Mouse (Mus musculus) right cerebral cortex, postnatal 25 days (tissue): ENCODE data around the gene Arhgef15.
"Not testable (repeated sequence)": the region's sequence is repeated elsewhere in the genome, so short reads cannot be mapped to it uniquely, and the experiment has no call there.

Experiments
- DNase-seq: peaks from one replicate; pipeline ENCODE4 v3.0.0; 2022

Gene Arhgef15

DNA sequence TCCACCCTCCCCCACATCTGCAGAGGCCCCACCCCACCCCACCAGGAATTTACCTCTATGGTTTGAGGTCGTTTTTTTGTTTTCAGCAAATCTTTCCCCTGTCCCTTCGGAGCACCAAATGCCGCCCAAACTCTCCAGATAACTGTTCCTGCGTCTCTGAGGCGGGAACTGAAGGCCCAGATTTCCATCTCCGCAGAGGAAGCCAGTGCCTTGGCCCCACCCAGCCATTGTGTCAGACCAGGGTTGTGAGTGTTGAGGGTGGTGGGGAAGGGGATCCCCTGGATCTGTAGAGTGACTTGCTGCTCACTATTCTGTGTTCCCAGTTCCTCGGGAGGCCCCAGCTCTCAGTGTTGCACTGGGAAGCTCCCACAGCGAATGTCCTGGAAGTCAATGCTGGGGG lies at the start of gene Arhgef15:
Gene Arhgef15, minus strand, starts transcription at position 173 of the 400 bp plus-strand sequence.
- DNase-seq: no peak

DNA sequence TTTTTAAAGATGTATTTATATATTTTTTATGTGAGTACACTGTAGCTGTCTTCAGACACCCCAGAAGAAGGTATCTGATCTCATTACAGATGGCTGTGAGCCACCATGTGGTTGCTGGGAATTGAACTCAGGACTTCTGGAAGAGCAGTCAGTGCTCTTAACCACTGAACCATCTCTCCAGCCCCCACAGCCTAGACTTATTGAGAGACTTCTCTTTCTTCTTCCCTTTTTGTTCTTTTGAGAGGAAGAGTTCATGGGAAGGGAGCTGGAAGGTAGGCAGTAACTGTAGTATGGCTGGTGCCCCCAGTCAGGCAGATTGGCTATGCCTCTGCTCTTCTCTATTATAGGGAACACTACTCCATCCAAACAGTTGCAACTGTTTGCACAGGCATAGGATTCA lies 49.3 kb upstream of the Arhgef15 start:
- DNase-seq: not testable (repeated sequence)

DNA sequence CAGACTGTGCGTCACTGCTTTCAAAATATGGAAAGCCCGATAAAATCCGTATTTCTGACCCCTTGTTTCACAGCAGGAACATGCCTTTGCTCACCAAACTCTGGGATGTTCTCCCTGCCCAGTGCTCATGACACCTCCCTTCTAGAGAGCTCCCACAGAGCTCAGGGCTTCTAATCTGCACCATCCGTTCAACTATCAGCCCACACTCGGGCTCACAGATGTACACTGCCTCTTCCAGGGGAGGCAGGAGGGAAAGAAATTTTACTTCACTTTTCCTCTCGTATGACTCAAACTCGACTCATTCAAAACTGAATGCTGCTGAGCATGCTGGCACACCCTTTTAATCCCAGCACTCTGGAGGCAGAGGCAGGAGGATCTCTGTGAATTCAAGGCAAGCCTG lies 47.9 kb upstream of the Arhgef15 start:
- no peak for DNase-seq

DNA sequence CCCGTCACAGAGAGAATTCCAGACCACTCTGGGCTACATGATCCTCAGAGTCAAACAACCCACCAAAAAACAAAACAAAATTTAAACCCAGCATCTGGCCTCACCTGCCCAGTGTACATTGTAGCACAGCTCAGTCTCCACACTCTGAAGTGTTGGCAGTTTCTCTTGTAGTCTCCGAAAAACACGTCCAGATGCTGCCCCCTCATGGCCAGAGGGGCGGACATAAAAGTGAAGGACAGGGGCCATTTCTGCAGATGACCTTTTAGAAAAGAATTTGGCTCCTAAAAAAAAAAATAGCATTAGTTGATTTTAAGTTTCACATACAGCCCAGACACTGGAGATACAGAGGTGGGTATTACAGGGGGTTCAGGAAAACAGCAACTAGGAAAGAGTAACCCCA lies 46.3 kb upstream of the Arhgef15 start:
- DNase-seq: no peak

DNA sequence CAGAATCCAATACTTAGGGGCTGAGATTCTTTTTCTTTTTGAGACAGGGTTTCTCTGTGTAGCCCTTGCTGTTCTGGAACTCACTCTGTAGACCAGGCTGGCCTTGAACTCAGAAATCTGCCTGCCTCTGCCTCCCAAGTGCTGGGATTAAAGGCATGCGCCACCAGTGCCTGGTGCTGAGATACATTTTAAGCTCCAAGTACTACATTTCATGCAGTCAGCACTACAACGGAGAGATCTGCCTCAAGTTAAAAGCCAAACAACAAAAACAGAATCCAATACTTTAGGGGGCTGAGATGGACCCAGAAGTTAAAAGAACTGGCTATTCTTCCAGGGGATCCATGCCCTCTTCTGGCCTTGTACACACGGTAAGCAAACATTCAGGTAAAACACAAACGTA lies 45.5 kb upstream of the Arhgef15 start:
- not testable (repeated sequence) for DNase-seq

DNA sequence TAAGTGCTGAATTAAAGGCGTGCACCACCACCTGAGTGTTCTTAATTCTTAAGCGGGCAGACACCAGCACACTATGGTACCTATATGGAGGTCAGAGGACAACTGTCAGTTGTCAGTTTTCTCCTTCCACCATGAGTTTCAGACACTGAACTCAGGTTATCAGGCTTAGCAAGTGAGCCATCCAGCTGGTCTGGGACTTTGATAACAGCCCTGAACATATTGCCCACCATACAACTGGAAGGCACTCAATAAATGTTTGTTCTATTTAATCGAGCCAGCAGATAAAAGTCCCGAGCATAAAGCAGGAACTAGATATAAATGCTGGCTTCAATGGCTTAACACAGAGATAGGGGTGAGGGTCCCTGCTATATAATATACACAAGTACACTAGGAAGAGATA lies 39.8 kb upstream of the Arhgef15 start:
- no peak for DNase-seq

DNA sequence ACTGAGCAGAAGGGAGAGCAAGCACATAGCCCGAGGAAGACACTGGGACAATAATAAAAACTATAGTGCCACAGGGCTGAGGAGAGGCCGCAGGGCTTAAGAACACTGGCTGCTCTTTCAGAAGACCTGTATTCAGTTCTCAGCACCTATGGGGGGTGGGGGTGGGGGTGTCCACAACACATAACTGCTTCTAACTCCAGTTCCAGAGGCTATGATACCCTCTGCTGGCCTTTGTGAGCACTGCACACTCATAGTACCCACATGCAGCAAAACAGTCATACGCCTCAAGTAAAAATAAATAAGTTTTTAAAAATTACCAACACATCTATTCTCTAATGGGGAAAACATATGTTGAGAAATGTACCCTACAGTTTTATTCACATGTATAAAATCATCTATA lies 37.1 kb upstream of the Arhgef15 start:
- no peak for DNase-seq

DNA sequence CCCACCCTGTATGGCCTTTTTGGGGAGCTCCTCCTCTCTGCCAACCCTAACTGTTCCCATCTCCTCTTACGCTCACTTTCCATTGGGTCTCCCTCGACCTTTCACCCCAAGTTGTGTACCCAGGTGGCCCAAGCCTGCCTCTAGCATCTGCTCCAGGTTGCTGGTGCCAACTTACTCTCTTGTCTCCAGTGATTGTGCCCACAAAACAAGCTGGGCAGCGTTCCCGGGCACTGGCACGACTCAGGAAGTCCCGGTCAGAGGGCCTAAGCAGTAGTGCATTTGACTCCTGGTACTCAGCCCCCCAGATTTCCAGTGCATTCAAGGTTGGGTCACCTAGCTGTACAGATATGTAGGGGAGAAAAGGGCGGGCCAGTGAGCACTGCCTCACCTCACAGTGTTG lies 35.8 kb upstream of the Arhgef15 start:
- no peak for DNase-seq

DNA sequence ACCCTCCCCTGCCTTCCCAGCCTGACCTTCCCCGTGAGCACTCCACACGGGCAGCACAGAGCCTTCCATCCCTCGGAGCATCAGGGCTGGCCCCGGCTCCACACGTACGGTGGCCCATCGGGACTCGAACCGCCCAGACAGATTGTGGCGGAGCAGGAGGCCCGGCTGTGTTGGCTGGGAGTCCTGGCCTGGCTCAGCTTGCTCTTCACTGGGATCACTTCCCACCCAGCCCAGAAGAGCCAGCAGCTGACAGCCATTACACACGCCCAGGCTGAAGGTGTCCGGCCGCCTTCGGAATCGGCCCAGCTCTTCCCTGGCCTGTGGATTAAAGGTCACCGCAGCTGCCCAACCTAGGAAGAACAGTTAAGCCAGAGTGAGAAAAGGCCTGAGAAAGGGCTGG lies 31.1 kb upstream of the Arhgef15 start:
- no peak for DNase-seq

DNA sequence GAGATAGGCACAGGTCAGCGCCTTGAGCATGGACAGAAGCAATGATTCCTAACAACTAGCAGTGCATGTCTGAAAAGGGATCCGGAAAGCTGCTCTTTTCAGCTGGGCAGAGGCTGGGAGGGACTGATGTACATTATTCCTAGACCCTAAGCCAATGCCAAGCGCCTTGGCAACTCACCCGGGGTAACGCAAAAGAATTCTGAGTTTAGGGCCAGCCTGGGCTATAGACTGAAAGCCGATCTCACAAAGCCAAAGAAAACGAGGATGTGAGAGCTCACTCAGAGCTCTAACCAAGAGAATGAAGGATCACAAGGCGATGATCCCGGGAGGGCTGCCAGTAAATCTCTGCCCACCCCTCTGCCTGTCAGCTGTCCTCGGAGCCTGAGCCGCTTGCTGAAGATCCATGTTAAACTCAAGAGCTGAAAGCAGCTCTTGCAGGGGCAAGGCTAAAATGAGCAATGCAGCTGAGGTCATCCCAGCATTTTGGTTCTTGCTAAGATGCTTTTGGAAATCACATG lies 30.1 kb upstream of the Arhgef15 start:
- DNase-seq: no peak

DNA sequence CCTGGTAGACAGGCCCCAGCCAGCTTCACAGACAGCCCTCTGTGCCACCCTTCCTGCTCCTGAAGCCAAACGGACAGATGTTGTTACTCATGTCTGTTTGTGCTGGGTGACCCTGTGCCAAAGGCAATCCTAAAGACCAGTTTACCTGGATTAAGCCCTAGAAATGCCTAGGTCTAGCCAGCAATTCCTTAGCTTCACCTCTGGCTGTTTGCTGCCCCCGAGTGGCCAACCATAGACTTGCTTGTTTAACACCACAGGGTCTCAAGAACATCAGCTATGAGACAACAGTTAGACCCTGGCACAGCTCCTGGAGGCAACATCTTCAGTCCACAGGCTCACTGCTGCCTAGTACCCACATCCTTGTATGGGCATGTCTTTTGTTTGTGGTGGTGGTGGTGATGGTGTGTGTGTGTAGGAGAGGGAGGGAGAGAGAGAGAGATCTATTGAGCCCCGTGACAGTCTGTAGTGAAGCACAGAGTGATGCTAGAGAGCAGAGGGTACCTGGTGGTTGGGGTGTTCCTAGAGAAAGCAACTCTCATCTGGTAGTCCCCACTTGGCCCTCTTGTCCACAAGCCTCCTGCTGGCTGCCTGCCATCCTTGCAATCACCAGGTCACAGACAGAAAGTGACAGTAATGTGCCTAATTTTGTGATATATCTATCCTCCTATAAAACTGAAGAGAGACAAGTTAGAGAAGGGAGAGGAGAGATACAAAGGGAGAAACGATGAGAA lies 25.5 kb upstream of the Arhgef15 start:
- DNase-seq: peak; percentile 59

DNA sequence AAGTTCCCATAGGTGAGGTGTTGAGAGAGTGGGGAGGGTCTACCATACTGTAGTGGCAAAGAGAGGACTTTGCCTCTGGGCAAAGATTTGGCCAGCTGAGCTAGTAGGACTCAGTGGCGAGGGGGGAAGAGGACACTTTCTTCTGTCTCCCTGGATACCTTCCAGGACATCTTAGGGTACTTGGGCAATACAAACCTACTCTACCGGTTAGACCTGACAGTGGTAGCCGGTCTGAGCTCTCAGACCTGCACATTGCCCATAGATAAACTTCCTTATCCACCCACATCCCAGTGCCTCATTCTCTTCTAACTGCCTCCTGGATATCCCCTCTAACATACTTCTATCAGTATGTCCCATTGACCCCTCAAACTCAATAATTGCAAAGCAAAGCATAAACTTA lies 23.6 kb upstream of the Arhgef15 start:
- DNase-seq: no peak

DNA sequence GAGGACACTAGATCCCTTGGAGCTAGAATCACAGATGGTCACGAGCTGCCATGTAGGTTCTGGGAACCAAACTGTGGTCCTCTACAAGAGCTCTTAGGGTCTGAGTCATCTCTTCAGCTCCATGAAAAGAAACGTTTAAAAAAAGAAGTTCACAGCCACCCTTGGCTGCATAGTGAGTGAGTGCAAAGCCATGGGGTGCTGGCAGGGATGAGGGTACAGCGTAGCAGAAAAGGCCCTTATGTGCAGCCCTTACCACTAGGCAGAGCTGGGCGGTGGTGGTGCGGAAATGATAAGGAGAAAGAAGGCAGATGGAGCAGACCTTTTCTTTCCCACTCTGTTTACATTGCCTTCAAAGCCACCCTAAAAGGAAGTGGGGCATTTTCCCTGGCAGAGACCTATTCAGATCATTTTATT lies 22.0 kb upstream of the Arhgef15 start:
- peak; percentile 30 for DNase-seq

DNA sequence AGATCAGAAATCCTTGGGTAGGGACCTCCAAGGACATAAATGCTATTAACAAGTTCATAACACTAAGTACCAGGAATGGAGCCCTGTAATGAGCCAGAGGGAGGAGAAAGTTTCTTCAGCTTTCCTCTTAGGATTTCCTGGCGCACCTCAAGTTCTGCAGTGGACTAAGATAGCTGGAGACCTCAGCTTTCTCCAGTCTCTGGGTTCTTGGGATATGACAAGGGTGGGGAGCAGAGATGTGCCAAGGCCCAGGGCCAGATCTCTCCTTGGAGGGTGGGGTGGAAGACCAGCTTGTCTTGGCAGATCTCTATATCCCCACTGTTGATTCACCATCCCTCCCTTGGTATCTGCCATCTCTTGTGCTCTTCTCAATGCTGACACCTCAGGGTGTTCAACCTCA lies 18.3 kb upstream of the Arhgef15 start:
- DNase-seq: no peak

DNA sequence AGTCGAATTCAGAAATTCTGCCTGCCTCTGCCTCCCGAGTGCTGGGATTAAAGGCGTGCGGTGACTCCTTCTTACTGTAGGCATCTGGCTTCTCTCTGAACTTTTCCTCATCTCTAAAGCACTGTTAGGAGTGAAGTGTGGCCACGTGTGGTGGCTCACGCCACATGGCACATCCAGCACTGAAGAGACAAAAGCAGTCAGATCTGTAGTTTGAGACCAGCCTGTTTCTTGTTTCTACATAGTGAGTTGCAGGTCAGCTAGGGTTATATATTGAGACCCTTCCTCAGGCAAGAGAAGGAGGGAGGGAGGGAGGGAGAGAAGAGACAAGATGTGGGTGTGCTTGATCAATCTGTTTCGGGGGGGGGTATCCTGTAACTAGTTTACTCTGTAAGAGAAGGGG lies 17.8 kb upstream of the Arhgef15 start, which contains the start of gene Rangrf:
Gene Rangrf, minus strand, starts transcription at position 101 of the 400 bp plus-strand sequence.
- no peak for DNase-seq

DNA sequence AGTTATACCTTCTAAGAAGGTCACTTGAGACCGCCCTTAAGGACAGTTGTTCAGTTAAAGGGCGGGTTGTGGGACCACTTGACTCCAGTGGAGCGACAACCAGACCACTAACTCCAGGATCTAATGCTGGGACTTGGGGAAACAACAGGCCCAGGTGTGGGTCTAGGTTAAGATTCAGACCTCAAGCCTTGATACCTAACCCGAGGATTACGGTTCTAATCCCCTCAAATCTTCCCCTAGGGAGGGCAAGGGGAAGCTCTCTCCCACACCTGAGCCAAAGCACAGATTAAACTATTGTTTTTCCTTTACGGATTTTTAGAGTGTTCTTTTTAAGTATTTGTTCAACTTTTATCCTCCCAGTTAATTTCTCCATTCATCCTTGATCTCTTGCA lies 16.8 kb upstream of the Arhgef15 start:
- no peak for DNase-seq

DNA sequence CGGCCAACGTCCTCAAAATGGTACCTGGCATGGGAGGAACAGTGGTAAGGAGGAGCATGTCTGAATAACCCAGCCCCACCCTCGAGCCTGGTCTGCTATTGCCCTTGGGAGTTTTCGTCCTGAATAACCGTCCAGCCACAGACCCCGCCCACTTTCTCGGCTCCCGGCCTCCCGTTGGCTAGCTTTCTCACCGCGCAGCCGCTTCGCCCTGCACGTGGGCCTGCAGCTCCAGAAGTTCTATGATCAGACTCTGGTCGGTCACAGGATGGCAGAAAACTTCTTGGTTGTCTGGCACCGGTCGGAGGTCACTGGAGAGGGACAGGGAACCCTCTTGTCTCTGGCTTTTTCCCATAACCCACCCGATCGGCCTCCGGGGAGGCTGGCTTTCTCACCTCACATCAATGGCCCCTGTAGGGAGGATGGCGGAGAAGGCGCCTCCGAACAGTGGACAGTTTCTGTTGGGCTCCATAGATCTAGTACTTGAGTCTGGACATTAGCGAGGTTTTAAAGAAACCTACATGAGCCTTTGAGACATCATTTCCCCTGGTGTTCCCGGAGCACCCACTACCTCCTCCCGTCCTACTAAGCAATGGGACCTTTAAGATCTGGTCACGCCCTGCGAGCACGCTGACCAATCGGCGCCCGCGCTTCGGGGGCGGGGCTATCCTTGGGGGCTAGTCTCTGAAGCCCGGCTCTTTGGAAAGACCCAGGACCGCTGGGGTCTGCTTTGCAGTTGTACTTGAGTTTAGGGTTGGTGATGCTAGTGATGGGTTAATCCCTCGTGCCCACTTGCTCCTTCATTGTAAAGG lies 16.2 kb upstream of the Arhgef15 start:
- peak; percentile 79 for DNase-seq

DNA sequence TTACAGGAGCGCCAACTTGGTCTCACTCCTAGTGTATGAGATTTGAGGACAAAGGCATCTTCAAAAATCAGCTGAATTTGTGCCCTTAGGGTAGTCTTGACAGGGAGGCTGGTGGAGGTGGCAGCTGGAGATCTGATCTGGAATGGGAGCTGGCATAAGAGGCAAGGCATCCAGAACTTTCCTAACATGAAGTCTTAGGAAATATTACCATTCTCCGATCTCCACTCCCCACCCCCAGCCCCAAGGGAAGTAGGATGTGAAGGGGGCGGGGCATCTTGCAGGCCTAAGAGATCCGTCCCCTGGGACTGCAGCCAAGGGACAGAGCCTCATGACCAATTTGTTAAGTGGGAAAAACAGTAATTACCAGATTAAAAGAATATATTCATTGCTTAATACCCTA lies 13.0 kb upstream of the Arhgef15 start:
- no peak for DNase-seq

DNA sequence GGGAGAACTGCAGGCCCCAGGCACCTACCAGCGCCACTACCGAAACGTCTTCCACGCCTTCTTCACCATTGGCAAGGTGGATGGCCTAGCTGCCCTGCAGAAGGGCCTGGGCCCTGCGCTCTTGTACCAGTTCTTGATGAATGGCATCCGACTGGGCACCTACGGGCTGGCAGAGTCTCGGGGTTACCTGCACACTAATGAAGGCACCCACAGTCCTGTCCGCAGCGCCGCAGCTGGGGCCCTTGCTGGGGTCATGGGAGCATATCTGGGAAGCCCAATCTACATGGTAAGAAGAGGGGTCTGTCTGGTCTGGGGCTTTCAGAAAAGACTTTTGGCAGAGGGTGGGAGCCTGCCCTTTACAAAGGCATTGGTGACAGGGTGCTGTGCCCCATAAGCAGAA lies 11.5 kb upstream of the Arhgef15 start:
- no peak for DNase-seq

DNA sequence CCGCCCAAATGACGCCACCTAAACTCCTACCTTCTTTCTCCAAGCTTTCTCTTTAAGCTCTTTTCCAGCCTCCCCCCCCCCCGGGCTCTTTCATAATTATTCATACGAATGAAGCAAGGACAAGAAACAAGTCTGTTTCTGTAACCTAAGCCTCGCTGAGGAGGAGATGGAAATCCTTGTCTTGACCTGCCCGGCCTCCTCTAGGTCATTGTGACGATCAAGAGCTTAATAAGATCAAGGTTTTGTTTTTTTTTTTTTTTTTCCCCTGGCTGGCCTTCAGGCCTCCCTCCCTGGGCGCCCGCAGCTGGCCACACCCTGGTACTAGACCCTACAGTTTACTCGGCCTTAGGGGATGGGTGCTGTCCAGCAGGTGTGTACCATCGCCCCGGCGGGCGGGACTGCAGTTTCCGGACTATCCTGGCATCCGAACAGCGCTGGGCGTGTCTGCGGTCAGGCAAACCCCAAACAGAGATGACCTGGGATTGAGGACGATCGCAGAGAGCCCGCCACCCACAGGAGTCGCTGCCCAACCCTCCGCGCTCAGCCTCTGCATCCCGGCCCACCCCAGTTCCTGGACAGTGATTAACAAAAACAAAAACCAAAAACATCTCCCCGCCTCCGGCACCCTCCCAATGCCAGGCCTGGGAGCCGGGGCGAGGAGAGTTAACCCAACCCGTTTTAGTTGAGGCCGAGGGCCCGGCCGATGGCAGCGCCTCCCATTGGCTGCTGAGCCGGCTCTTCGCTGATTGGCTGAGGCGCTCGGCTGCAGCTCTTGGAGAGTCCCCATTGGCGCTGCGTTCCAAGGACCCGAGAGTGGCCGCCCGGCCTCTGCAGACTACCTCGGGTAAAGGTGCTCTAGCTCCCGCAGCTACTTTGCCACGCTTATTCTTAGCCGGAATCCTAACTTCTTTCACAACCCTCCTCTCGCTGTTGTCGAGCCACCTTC lies 10.3 kb upstream of the Arhgef15 start, which contains the start of gene Slc25a35:
Gene Slc25a35, plus strand, starts transcription at position 795 of the 946 bp plus-strand sequence.
- DNase-seq: peak; percentile 93

DNA sequence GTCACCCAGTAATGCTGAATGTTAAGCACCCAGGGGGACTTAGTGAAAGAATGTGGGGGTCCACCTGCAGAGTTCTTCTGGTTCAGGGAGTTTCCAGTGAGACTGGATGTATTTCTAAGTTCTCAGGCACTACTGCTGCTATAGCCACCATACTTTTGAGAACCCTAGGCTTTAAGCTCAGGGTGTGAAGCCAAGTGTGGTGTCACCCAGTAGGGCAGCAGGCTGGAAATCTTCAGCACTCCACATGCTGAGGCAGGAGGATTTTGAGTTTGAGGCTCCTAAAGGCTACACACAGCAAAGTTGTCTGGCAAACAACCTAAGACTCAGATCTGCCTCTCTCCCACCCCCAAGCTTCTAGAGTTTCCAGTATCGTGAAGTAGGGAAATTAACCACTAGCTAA lies 9.3 kb upstream of the Arhgef15 start:
- no peak for DNase-seq

DNA sequence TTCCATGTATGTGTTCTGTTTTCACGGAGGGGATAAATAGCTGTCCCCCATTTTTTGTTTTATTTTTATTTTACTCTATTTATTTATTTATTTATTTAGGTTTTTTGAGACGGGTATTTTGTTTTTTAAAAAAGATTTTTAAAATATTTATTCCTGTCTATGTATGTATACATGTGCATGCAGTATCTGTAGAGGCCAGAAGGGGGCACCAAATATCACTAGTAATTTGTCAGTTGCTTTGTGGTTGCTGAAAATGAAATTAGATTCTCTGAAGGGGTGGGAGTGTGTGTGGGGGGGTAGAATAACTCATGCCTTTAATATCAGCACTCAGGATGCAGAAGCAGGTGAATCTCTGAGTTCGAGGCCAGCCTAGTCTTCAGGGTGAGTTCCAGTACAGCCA lies 8.6 kb upstream of the Arhgef15 start:
- DNase-seq: no peak

DNA sequence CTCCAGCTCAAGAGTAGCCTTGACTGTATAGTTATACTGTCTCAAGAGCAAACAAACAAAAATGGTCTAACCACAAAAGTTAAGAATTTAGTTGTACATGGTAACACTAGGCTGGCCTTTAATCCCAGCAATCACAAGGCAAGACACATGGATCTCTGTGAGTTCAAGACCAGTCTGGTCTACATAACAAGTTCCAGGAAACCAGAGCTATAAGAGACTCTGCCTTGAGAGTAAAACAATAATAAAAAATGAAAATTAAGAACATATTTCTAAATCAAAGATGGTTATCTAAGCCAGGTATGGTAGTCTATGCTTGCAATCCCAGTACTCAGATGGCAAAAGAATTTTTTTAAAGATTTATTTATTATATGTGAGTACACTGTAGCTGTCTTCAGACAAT lies 7.8 kb upstream of the Arhgef15 start:
- DNase-seq: no peak
